Mouse (Mus musculus) intestine, postnatal 0 days (tissue): Measurements from ENCODE around the gene Rbm34. TPM values are rescaled to one million over a fixed set of nuclear protein-coding genes. Genes with fewer than 3 reads are reported as not detected.

Experiments
- ATAC-seq: fragments of 200-750 bp; cut with Nextera tagmentation; 2 replicates; pipeline ENCODE4 v1.8.0; 2017; ENCODE audit warnings: mild to moderate bottlenecking, moderate TSS enrichment, moderate library complexity
- H3K27ac ChIP-seq: fragments of 300-500 bp; sonication (generic); 2 replicates; pipeline ENCODE4 v1.5.1; 2014; ENCODE audit warnings: mild to moderate bottlenecking, low read depth, low read length, moderate library complexity
- H3K27me3 ChIP-seq: fragments of 300-500 bp; sonication (generic); replicated peaks from 2 replicates; pipeline ENCODE4 v1.6.1; 2014; ENCODE audit warnings: low read length, mixed read lengths; ENCODE audit not compliant: control insufficient read depth, insufficient read depth
- H3K36me3 ChIP-seq: fragments of 300-500 bp; sonication (generic); 2 replicates; pipeline ENCODE4 v1.6.1; 2014; ENCODE audit warnings: mild to moderate bottlenecking, moderate library complexity; ENCODE audit not compliant: control insufficient read depth, insufficient read depth
- H3K4me1 ChIP-seq: fragments of 300-500 bp; sonication (generic); replicated peaks from 2 replicates; pipeline ENCODE4 v1.6.1; 2014; ENCODE audit warnings: antibody characterized with exemption, low read length, mixed read lengths; ENCODE audit not compliant: control insufficient read depth, insufficient read depth
- H3K4me2 ChIP-seq: fragments of 300-500 bp; sonication (generic); replicated peaks from 2 replicates; pipeline ENCODE4 v1.6.1; 2014; ENCODE audit warnings: low read depth, mild to moderate bottlenecking, moderate library complexity
- H3K4me3 ChIP-seq: fragments of 300-500 bp; sonication (generic); 2 replicates; pipeline ENCODE4 v1.5.1; 2014; ENCODE audit warnings: low read depth, low read length
- H3K9ac ChIP-seq: fragments of 300-500 bp; sonication (generic); 2 replicates; pipeline ENCODE4 v1.6.1; 2014; ENCODE audit warnings: mild to moderate bottlenecking, low read depth, low read length
- H3K9me3 ChIP-seq: fragments of 300-500 bp; sonication (generic); 2 replicates; pipeline ENCODE4 v1.6.1; 2016; ENCODE audit warnings: mixed run types; ENCODE audit not compliant: control insufficient read depth
- CTCF ChIP-seq: sonication (generic); IDR thresholded peaks from 2 replicates; pipeline ENCODE4 v1.5.1; 2016; ENCODE audit warnings: low read depth, mild to moderate bottlenecking, control low read depth, antibody characterized with exemption, moderate library complexity
- WGBS: fragments of 180-500 bp; shearing (Covaris S2); extraction: QIAGEN DNeasy Blood & Tissue Kit; methylation state at CpG from one replicate; pipeline ENCODE4 v1.1.7; 2014; 5-methylcytosine and 5-hydroxymethylcytosine counted together
- polyA plus RNA-seq: library from polyadenylated mRNA; unstranded; fragments of >200 nt; fragmentation: Nextera tagmentation; extraction: Ambion mirVana; gene quantifications from 2 replicates; pipeline ENCODE4 v1.2.1, GENCODE M21; 2015

The Rbm34 gene
- polyA plus RNA-seq, 1 experiment from 2014 or later, result 25.3 TPM

GRCm38 (mm10) chr8:126903927-126904326 lies 66.9 kb downstream of the Rbm34 start:
- no peak for TF ChIP-seq CTCF
- ATAC-seq, result no peak
- H3K36me3 ChIP-seq, result no peaks in the 10 kb centered on the region
- H3K4me3 ChIP-seq, result no peak overlapping the region
- H3K4me1 ChIP-seq, result 0 out of 2 replicates have a peak, but pooled peaks cover 4% of the 10 kb centered on the region
- H3K4me2 ChIP-seq, result no peak overlapping the region
- H3K9me3 ChIP-seq, result no peaks in the 10 kb centered on the region
- no peak overlapping the region for H3K9ac ChIP-seq
- H3K27ac ChIP-seq, result peak overlapping the region; percentile 89
- no peaks in the 10 kb centered on the region for H3K27me3 ChIP-seq
- 63% methylated on average over 9 of the region's 9 CpGs for WGBS

- peak overlapping the region; percentile 89 for H3K27ac ChIP-seq
Measured at GRCm38 (mm10) chr8:126903224-126903895, 67.5 kb downstream of the Rbm34 start.

GRCm38 (mm10) chr8:126901612-126902011 lies 69.3 kb downstream of the Rbm34 start:
- peak; percentile 55 for ATAC-seq
- Histone ChIP-seq H3K4me2 (no peak overlapping the region), H3K9ac (no peak overlapping the region), H3K4me3 (no peak overlapping the region), H3K4me1 (0 out of 2 replicates have a peak, but pooled peaks cover 4% of the 10 kb centered on the region), H3K27ac (peak overlapping the region; percentile 89), H3K36me3 (no peaks in the 10 kb centered on the region), H3K27me3 (no peaks in the 10 kb centered on the region), H3K9me3 (no peaks in the 10 kb centered on the region)
- no peak for TF ChIP-seq CTCF
- whole genome bisulfite sequencing, result 40% methylated on average over 1 of the region's 1 CpGs

More at GRCm38 (mm10) chr8:126903224-126903895, 67.5 kb downstream of the Rbm34 start:
- Histone ChIP-seq H3K4me1 (0 out of 2 replicates have a peak, but pooled peaks cover 4% of the 10 kb centered on the region), H3K27me3 (no peaks in the 10 kb centered on the region), H3K9me3 (no peaks in the 10 kb centered on the region), H3K4me2 (no peak overlapping the region), H3K36me3 (no peaks in the 10 kb centered on the region), H3K9ac (peak overlapping the region; percentile 32; the same call in 1 of the 2 replicates), H3K4me3 (no peak overlapping the region)
- 34% methylated on average over 9 of the region's 9 CpGs for WGBS
- peak; percentile 90 for ATAC-seq
- no peak for TF ChIP-seq CTCF

GRCm38 (mm10) chr8:126901049-126901448 lies 69.8 kb downstream of the Rbm34 start:
- Histone ChIP-seq H3K4me2 (no peak overlapping the region), H3K4me1 (0 out of 2 replicates have a peak, but pooled peaks cover 4% of the 10 kb centered on the region), H3K9me3 (no peaks in the 10 kb centered on the region), H3K27ac (peak overlapping the region; percentile 89), H3K27me3 (no peaks in the 10 kb centered on the region), H3K9ac (no peak overlapping the region), H3K36me3 (no peaks in the 10 kb centered on the region), H3K4me3 (no peak overlapping the region)
- no peak for ATAC-seq
- WGBS, result 48% methylated on average over 2 of the region's 2 CpGs
- TF ChIP-seq CTCF, result no peak

Other genes with a start within 250 kb of the Rbm34 start
- gene Tomm20, start 25.2 kb downstream of the Rbm34 start, polyA plus RNA-seq, result 278 and 296 TPM in 2 replicates
- 12.5 and 14.2 TPM in 2 replicates for gene Pard3, start 92.8 kb upstream of the Rbm34 start, polyA plus RNA-seq